Mouse (Mus musculus) v-Abl transformed pro-B cells (cell line): Measurements from ENCODE around the gene Smurf2.
"Not testable (repeated sequence)": the region's sequence is repeated elsewhere in the genome, so short reads cannot be mapped to it uniquely, and the experiment has no call there.

ENCODE experiments used
- in situ Hi-C, 2 experiments: fragments of 400-800 bp; cut with MboI; formaldehyde crosslinking; loops; one replicate each; pipeline ENCODE4 v1.15.1; 2025; ENCODE audit not compliant: unreplicated experiment in 2 of 2

Gene Smurf2

DNA sequence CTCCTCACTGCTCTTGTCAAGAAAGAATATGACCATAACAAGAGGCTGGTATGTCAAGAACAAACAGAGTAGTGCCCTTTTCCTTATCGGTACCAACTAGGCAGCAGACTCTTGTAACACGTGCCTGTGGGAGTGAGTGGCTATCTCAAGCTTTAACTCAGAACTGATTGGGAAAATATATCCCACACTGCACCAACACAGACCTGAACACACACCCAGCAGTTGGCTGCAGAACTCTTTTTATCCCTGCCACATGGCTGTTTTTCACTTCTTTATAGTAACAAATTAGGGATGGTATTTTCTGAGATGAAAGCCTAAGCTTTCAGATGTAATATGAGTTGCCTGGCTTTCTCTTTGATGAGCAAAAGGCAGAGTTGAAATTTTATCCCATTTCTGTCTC lies 104.8 kb downstream of the Smurf2 start:
- in situ Hi-C loops: no loop called here

- in situ Hi-C loops: no loop called here
Observed at GRCm38 (mm10) chr11:106815331-106815730, 105.2 kb downstream of the Smurf2 start.

DNA sequence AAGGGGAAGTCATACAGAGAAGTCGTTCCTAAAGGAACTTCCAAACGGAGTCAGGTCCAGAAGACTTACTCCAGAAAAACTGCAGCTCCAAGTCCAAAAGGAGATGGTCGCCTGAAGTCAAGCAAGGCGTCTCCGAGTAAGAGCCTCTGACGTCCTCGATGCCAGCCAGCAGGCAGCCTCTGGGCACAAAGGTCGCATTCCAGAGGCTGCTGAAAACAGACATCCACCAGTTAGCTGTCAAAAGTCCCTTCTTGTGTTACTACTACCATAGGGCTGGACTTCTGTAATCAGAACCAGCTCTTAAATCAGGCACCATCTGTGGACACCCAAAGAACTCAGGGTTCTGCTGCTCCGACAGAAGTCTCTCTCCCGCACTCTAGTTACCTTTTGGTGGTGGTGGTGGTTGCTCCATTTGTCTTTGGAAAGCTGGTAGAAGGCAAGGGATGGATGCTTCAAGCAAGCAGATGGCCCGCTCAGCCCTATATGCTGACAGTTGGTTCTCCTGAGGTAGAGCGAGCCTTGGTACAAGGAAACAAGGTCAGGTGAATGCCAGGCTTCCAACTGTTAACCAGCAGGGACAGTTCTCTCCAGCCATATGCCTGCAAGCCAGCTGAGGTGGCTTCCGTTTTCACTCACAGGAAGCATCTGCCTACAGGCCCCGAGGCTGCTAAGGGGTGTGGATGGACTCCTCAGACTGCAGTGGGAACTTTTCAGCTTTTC lies 105.8 kb downstream of the Smurf2 start:
- in situ Hi-C loops: no loop called here

- in situ Hi-C loops: no loop called here
Observed at GRCm38 (mm10) chr11:106812410-106813136, 107.9 kb downstream of the Smurf2 start.

DNA sequence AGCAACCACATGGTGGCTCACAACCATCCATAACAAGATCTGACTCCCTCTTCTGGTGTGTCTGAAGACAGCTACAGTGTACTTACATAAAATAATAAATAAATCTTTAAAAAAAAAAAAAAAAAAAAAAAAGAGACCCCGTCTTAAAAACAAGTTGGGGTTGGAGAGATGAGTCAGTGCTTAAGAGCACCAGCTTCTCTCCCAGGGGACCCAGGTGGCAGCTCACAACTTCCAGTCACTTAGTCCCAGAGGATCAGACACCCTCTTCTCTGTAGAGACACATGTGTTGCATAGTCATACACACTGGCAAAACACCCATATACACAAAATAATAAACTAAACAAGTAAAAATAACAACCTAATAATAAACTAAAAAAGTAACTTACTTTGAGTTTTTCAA lies 113.1 kb downstream of the Smurf2 start:
- in situ Hi-C loops: not testable (repeated sequence)

- in situ Hi-C loops: no loop called here
Observed at GRCm38 (mm10) chr11:106802069-106802627, 118.4 kb downstream of the Smurf2 start.

- in situ Hi-C loops: no loop called here
Observed at GRCm38 (mm10) chr11:106795679-106796078, 124.8 kb downstream of the Smurf2 start.

DNA sequence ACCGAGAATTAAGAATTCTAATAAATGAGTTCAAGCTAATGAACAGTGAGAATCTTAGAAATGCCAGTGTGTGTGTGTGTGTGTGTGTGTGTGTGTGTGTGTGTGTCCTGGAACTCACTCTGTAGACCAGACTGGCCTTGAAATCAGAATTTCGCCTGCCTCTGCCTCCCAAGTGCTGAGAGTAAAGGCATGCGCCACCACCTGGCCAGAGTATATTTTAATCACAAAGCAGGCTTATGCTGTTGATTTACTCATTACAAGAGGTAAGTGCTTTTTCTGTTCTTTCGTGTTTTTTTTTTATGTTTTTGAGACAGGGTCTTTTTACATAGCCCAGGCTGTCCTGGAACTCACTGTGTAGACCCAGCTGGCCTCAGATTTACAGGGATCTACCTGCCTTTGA lies 126.7 kb downstream of the Smurf2 start:
- in situ Hi-C loops: no loop called here

- in situ Hi-C loops: no loop called here
Observed at GRCm38 (mm10) chr11:106789649-106790048, 130.9 kb downstream of the Smurf2 start.

DNA sequence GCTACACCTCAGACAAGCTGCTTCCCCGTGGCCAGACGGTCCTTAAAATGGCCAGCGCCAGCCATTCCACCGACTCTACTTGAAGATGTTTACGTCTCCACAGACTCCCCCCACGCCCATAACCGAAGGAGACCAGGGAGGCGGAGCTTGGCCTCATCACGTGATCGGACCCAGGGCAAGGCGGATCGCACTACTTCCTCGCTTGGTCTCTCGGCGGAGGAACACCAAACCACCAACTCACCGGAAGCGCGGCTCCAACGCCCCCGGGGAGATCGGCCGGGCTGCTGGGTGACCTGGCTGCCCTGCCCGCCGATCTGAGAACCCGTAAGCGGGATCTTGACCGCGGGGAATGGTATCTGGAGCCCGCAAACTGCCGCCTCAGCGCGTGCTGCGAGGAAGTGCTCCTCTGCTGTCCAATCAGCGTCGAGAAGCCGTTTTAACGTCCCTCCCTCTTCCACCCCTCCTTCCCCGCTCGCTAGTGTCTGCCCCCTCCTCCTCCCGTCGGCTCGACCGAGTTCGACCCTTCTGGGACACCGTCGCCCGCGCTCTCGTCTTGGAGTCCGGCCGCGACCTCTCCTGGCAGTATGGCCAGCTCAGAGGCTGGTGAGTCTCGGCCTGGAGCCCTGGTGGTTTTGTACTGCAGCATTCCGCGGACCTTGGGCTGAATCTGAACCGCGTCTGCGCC lies 131.6 kb downstream of the Smurf2 start, which contains the start of the genes Ddx5 and Cep95:
Gene Ddx5 (minus strand): TSS at position 411 of the 685 bp plus-strand sequence.
Gene Cep95 (plus strand): TSS at position 478 of the 685 bp plus-strand sequence.
- in situ Hi-C loops: no loop called here

GRCm38 (mm10) chr11:106788026-106788774 lies 132.3 kb downstream of the Smurf2 start:
- in situ Hi-C loops: no loop called here

- in situ Hi-C loops: no loop called here
Observed at GRCm38 (mm10) chr11:106787131-106788025, 133.1 kb downstream of the Smurf2 start.

DNA sequence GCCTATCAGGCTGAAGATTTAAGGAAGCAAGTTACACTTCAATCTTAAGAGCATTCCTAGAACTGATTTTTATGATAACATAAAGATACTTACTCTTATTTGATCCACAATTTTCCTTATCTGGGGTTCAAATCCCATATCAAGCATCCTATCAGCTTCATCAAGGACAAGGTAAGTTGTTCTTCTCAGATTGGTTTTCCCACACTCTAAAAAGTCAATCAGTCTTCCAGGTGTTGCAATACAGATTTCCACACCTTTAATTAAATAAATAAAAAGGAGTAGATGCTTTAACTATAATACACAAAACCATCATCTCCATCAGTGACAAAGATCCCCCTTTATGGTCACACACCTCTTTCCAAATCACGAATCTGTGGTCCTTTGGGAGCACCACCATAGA lies 135.5 kb downstream of the Smurf2 start:
- in situ Hi-C loops: no loop called here

- in situ Hi-C loops: no loop called here
Observed at GRCm38 (mm10) chr11:106784476-106784875, 136.0 kb downstream of the Smurf2 start.

DNA sequence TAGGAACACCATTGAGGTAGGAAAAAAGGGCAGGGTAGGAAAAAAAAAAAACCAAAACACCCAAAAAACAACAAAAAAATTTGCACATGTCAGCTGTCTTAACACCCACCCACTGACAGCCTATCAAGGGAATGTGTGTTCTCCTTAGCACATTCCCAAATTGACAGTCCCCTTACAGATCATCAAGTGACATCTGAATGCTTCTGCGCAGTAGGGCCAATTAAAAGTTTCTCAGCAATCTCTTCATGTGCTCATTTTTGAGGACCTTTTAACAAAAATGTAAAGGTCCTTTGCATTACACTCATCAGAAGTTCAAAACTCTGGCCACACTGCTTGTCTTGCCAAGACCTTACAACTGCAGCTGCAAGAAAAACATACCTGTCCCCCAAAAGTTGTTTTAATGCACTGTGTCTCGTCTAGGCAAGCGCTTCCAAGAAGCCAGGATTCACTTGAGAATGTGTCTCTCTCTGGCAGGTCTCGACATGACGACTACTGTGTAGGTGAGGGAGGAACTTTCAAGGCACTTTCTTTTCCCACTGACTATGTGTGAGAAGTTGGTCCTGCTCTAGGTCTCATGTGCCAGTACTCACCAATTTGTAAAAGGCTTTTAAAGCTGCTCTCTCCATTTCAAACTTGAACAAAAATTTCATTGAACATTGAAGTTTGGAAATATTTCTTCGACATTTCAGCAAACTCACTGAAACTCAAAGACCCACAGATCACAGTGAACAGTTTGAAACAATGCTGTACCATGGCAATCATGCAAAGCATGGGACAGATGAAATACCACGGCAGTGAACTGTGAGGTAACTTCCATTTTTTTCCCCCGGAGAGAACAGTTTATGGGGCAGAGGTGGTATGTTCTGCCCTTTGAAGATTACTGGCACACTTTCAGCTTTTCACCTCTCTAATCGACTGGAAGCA lies 137.4 kb downstream of the Smurf2 start:
- in situ Hi-C loops: no loop called here

- in situ Hi-C loops: not testable (repeated sequence)
Observed at GRCm38 (mm10) chr11:106782271-106782670, 138.2 kb downstream of the Smurf2 start.

DNA sequence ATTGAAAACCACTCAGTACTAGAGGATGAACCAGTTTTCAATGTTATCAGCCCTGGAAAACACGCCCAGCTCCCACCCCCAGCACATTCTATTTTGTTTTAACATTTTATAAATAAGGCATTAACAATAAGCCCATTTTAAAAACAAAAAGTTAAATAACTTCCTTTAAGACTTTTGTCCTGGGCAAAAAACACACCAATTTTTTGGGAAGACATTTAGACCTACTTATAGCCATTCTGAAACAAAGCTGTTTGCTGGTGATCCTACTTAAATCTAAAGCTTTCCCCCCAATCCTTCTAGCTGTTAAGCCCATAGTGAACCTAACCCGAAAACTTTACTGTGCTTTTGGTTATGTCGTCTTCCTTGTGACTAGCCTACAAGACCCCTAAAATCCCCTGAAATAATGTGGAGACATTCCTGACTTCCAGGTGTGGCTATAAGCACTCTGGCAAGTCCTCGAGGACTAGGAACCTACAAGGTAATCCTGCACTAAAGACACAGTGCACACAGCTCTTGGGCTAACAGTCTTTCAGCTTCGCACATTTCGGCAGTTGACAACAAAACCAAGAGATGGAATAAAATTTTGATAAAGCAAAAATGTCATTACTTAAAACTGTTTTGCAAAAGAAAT lies 139.8 kb downstream of the Smurf2 start:
- in situ Hi-C loops: no loop called here

DNA sequence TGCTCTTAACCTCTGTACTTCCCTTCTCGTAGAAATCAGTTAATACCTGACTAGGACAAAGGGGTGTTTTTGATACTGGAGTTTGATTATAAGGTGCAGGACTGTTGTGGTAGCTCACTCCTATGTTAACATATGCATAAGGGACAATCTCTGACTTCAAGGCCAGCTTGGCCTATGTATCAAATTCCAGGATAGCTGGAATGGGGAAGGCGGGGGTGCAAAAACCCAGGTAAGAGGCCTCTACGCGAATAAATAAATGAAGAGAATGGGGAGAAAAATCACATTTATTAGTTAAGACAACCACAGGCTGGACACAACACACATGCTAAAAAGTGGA lies 140.5 kb downstream of the Smurf2 start:
- in situ Hi-C loops: no loop called here
